Mouse (Mus musculus) adipose tissue, adult 10 weeks (tissue): Measurements from ENCODE around the gene Cryba4. TPM values are rescaled to one million over a fixed set of nuclear protein-coding genes. Genes with fewer than 3 reads are reported as not detected.

Experiments
- polyA plus RNA-seq: library from polyadenylated mRNA; stranded (reverse); fragments of 350-450 nt; fragmentation: Illumina TruSeq; extraction: RNeasy Lipid Tissue Mini Kit (QIAGEN cat#74804); gene quantifications from one replicate; pipeline ENCODE4 v1.2.3, GENCODE M21; 2014; ENCODE audit warnings: low read depth, low replicate concordance

Gene Cryba4
- polyA plus RNA-seq, result 244 TPM

GRCm38 (mm10) chr5:112252400-112252799 is at the start of gene Cryba4:
Gene Cryba4, minus strand, starts transcription at chr5:112252518.

DNA sequence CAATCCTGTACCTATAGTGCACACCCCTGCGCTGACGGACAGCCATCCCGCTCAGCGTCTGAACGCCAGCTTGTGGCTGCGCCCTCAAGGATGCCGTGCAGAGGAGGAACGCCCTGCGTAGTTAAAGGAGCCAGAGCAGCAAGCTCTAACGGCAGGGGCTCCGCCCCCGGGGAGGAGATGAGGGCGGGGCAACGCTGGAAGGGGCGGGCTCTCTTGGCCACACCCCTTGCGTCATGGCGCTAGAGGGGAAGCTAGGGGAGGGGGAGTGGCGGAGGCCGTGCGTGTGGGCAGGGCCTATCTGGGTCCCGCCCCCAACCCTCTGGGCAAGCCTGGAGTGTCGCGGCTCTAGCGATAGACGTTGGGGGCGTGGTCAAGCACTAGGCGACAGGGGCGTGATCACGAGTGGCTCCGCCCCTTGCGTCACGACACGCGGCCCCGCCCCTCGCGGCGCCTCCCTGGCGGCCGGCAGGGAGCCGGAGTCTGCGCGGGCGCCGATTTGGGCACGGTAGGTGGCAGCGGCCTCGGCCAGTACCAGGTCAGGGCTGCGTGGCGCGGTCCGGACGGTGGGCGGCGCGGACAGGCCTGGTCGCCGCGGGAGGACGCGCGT is 24.1 kb upstream of the Cryba4 start, which contains the start of gene Tpst2:
Gene Tpst2 (plus strand): TSS at position 425 of the 607 bp plus-strand sequence.

GRCm38 (mm10) chr5:112255426-112255825 is 3.1 kb upstream of the Cryba4 start, which contains the start of gene Crybb1:
Gene Crybb1, plus strand, starts transcription at chr5:112255815.

Other genes with a start within 250 kb of the Cryba4 start
- gene Crybb1, start 3.3 kb upstream of the Cryba4 start, polyA plus RNA-seq, result 10.4 TPM
- gene Tpst2, start 24.2 kb upstream of the Cryba4 start, polyA plus RNA-seq, result 242 TPM
- 20.0 TPM for gene Tfip11, start 73.8 kb upstream of the Cryba4 start, polyA plus RNA-seq
- 16.5 TPM for gene Srrd, start 90.5 kb upstream of the Cryba4 start, polyA plus RNA-seq
- gene Hps4, start 90.6 kb upstream of the Cryba4 start, polyA plus RNA-seq, result 15.9 TPM
- gene Gm6583, start 103.5 kb upstream of the Cryba4 start, polyA plus RNA-seq, result 0.26 TPM
- 0.88 TPM for gene Asphd2, start 142.3 kb upstream of the Cryba4 start, polyA plus RNA-seq
- 0.42 TPM for gene Gm6588, start 196.9 kb upstream of the Cryba4 start, polyA plus RNA-seq